Mouse (Mus musculus) lung, postnatal 10 days (tissue): ENCODE data around the gene Itln1.

ENCODE experiments used
- DNase-seq: peaks from one replicate; pipeline ENCODE4 v3.0.0; 2021

The Itln1 gene

GRCm38 (mm10) chr1:171535194-171535593 lies at the start of gene Itln1:
Gene Itln1, minus strand, starts transcription at chr1:171535294.
- DNase-seq = no peak

- no peak for DNase-seq
Measured at GRCm38 (mm10) chr1:171584584-171584983, 49.5 kb upstream of the Itln1 start.

DNA sequence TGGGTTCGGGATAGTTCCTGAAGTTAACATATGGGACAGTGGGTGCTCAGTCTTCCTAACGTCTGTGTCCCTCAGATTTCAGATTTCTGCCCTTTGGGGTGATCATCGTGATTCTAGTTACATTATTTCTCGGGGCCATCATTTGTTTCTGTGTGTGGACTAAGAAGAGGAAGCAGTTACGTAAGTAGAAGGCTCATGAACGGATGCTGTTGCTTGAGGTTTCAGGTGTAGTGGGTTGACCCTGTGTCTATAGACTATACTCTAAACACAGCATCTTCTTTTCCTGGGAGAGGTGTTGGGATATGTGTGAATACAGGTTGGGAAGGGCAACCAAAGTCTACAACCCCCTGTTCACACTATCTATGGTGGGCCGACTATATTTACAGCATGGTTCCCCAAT lies 42.1 kb upstream of the Itln1 start:
- DNase-seq = no peak

- no peak for DNase-seq
Measured at GRCm38 (mm10) chr1:171568436-171568835, 33.3 kb upstream of the Itln1 start.

DNA sequence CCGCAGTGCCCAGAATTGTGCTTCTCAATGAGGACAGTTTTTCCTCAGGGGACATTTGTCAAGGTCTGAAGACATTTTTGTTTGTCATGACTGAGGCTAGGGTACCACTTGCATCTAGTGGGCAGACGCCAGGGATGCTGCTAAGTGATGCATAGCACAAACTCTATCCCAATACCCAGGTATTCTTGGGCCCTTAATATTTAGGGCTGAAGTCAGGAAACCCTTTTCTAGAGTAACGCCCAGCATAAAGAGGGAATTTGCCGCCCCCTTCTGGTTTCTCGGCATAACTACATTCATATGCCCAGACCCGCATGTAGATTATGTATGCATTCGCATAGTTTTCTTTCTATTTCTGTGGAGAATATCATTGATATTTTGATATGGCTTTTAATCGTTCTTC lies 31.7 kb upstream of the Itln1 start:
- peak; percentile 61 for DNase-seq

- DNase-seq = no peak
Measured at GRCm38 (mm10) chr1:171565888-171566287, 30.8 kb upstream of the Itln1 start.

- peak; percentile 37 for DNase-seq
Measured at GRCm38 (mm10) chr1:171564247-171564646, 29.2 kb upstream of the Itln1 start.

GRCm38 (mm10) chr1:171563042-171563441 lies 27.9 kb upstream of the Itln1 start:
- no peak for DNase-seq

DNA sequence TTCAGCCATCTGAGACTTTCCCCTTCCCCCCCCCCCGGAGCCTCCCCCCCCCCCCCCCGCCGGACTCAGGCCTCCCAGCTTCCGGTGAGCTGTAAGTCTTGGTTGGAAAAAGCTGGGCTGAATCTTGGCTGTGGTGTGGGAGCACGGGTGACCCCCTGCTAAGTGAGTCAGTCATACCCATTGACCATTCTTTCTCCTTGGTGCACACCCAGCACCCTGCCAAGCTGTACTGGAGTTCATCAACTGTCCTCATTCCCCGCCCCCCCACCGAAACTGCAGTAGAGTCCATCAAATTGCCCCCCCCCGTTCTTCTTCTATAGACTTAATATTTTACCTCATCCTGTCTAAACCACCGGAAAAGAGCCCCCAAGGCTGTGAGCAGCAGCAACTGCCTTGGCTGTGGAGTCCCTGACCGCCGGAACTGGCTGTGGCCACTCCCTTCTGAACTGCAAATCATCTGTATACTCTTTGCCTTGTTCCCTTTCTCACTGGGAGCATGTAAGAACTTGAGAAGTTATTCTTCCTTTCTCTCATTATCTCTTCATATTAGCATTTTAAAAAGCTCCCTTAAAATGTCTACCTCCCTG lies 26.6 kb upstream of the Itln1 start:
- DNase-seq = no peak

DNA sequence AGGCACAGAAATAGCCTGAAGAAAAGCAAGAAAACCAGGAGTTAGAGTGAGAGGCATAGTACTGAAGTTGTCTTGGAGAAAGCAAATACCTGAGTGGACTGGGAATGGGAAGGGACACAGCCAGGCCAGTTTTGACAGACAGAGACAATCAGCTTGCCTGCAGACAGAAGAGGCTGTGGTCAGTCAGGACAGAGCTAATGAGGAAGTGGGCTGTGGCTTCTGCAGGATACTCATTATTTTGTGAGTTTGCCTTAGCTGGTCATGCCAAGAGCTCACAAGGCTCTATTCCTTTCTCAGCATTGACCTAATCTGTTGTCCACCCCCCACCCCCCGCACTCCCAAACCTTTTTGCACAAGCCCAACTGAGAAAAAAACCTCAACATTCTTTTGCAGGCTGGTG lies 26.1 kb upstream of the Itln1 start:
- DNase-seq = no peak

GRCm38 (mm10) chr1:171560262-171560661 lies 25.2 kb upstream of the Itln1 start:
- no peak for DNase-seq

DNA sequence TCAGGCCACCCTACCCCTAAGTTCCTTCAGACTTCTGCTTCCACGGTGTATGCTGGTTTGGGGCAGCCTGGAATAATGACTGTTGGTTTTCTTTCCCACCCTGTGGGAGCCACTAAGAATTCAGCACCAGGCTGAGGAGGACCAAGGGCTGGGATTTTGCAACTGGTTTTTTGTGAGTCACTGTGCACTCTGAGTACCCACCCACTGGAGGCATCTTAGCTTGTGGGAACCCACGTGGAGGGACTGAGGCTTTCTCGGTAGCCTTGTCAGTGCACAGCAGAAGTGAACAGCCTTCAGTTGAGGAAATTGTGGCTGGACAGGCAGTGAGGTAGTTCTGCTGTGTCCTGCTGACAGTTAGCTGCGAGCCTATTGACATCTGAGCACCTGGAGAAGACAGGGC lies 23.8 kb upstream of the Itln1 start, which contains the start of gene Cd244a:
Gene Cd244a (plus strand): TSS at position 296 of the 400 bp plus-strand sequence.
- DNase-seq = peak; percentile 11

DNA sequence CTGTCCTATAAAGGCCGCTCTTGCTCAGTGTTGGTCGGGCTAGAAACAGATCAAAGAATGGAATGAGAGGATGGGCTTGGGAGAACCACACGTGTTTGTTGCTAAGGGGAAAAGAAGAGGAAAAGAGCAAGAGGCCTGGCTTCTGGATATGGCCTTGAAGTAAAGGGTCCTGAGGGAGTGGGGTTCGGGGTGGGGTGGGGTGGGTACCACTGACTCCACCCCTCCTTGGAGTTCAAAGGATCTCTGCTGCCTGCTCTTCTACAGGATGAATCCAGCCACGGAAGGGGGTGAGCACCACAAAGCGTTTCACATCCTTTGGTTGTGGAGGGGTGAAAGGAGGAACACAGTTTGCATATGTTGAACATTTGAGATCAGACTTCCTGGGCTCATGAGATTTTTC lies 23.3 kb upstream of the Itln1 start:
- DNase-seq = no peak

DNA sequence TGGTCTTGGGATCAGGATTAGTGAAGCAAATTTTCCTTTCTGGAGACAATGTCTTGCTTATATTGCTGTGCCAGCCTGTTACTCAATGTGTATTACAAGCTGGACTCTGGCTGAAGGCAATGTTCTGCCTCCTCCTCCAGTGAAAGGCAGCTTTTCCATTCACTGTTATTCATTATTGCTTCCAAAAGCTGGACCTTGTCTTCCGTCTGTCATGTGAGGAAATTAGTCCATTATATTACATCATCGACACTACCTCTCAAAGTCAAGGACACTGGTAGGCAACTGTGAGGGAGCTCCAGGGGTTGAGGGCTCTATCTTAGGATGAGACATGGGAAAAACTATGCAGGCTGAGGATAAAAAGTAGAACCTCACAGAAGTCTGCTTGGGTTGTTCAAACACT lies 21.3 kb upstream of the Itln1 start:
- DNase-seq = no peak

- no peak for DNase-seq
Measured at GRCm38 (mm10) chr1:171553359-171554341, 18.6 kb upstream of the Itln1 start.

DNA sequence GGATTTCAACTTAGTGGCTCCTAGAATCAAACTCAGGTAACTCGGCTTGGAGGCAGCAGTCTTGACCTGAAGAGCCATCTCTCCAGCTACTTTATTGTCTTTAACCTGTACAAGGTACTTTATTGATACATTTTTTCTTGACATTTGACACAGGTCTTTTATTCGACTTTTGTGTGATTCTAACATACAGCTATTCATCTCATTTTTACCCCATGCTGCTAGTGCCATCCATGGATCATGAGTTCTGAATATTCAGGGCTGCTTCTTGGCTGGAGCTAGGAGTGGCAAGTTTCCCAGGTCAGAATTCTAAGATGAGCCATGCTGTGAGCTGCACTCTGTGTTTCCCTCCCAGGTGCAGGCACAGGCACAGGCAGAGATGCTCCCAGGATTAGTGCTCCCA lies 17.1 kb upstream of the Itln1 start:
- DNase-seq = no peak

DNA sequence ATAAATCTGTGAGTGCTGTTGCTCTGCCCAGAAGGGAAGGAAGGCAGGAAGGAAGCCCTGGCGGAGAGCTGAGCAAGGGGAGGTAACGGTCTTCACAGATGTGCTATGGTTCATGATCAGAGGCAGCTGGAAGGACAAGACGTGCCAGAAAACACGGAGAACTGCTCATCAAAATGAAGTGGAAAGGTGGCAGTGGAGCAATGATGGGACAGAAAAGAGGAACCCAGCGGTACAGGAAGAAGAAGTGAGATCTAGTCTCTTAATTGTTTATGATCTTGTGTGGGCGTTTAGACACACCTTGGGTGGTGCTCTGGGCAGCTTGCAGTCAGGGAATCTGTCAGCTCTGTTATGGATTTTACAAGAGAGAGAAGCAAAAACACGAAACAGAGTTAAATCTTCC lies 16.2 kb upstream of the Itln1 start:
- no peak for DNase-seq

GRCm38 (mm10) chr1:171540694-171541093 lies 5.6 kb upstream of the Itln1 start:
- DNase-seq = no peak

- no peak for DNase-seq
Measured at GRCm38 (mm10) chr1:171534557-171534956, 537 bp downstream of the Itln1 start.

GRCm38 (mm10) chr1:171532830-171533229 lies 2.3 kb downstream of the Itln1 start:
- DNase-seq = no peak

DNA sequence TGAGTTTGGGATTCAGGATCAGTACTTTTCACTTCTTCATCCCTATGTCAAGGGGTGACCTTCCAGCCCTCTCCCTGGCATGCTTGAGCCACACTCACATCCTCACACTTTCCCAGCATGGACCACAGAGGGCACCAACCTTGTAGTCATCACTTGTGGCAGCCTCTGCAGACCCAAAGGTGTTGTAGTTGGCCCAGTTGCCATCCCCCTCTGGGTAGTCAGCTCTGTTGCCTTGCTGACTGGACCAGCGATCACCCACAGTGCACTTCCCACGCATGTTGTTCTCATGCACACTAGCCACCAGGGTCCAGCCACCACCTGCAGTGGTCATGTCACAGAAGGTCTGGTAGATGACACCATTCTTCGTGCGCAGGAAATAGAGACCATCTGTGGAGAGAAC lies 3.7 kb downstream of the Itln1 start:
- DNase-seq = no peak

GRCm38 (mm10) chr1:171515557-171515956 lies 19.5 kb downstream of the Itln1 start:
- DNase-seq = no peak

GRCm38 (mm10) chr1:171515039-171515438 lies 20.1 kb downstream of the Itln1 start:
- DNase-seq = no peak

DNA sequence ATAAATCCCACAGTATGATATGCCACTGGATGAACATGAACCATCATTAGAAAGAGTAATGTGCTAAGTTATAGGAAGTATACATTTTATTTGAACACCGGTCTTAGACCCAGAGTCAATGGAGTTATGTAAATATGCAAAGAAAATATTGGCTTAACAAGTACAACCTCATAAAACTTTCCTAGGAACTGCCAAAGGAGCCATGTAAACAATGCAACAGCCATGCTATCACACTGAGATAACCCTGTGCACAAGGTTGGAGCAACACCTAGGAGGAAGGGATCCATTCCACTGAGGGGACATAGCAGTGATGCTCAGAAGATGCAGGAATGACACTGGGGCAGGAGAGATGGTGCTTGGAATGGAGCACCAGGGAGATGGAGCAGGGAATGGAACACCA lies 21.3 kb downstream of the Itln1 start:
- no peak for DNase-seq
